Mouse (Mus musculus) c-Kit-negative CD71-positive TER-119-positive erythroid progenitor cells, embryonic 14.5 days (primary cell): ENCODE results near the gene Lipt1.

Experiments used
- DNase-seq: peaks from one replicate; pipeline ENCODE4 v3.0.0-alpha.2; 2013; ENCODE audit warnings: low read depth, low spot score

The Lipt1 gene

GRCm38 (mm10) chr1:37871704-37872103 lies at the start of gene Lipt1:
Gene Lipt1, plus strand, starts transcription at chr1:37871738.
- no peak for DNase-seq

GRCm38 (mm10) chr1:37831681-37832080 lies 39.9 kb upstream of the Lipt1 start:
- no peak for DNase-seq

- no peak for DNase-seq
Observed at GRCm38 (mm10) chr1:37846878-37847277, 24.7 kb upstream of the Lipt1 start.

- DNase-seq: no peak
Observed at GRCm38 (mm10) chr1:37850696-37851095, 20.8 kb upstream of the Lipt1 start.

- DNase-seq: peak; percentile 95
Observed at GRCm38 (mm10) chr1:37864511-37865400, 6.8 kb upstream of the Lipt1 start.

GRCm38 (mm10) chr1:37865401-37866215 lies 5.9 kb upstream of the Lipt1 start:
- no peak for DNase-seq

GRCm38 (mm10) chr1:37866286-37866685 lies 5.3 kb upstream of the Lipt1 start, which contains the start of gene Tsga10:
Gene Tsga10, minus strand, starts transcription at chr1:37866429.
- no peak for DNase-seq

DNA sequence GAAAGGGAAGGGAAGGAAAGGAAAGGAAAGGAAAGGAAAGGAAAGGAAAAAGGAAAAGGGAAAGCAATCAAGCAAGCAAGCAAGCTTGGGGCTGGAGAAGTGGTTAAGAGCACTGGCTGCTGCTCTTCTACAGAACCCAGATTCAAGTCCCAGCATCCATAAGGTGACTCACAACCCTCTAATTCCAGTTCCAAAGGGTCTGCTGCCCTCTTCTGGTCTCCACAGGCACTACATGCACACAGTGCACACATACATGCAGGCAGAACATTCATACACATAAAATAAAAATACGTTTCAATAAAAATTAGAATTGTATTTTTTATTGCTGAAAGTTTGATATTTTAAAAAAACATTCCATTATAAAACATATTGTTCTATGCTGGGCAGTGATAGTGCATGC lies 4.5 kb upstream of the Lipt1 start:
- peak; percentile 64 for DNase-seq

DNA sequence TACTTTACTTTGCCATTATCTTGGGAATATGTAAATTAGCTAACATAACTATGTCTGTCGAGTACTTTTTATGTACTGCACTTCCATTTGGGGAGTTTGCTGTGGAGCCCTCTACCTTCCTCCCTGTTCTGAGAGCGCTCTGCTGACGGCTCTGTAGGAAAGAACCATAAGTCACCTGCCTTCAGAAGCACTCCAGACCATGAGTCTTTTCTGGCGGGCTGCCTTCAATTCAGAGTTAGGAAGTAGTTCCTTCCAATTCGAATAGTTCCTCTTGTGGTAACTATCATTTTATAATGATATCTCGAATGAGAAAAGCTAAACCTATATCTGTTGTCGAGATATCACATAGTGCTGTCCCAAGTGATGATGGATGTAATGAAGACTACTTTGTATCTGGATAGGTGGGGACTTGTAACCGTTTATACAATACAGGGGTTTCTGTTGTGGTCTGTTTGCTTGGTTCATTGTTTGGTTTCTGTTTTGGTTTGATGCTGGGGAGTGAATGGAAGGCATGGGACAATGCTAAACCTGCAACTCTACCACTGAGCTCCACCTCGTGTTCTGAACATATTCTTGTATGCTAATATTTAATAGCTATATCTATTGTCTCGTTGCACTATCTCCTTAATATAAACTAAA lies 3.7 kb upstream of the Lipt1 start:
- DNase-seq: no peak

GRCm38 (mm10) chr1:37868640-37869039 lies 2.9 kb upstream of the Lipt1 start:
- no peak for DNase-seq

DNA sequence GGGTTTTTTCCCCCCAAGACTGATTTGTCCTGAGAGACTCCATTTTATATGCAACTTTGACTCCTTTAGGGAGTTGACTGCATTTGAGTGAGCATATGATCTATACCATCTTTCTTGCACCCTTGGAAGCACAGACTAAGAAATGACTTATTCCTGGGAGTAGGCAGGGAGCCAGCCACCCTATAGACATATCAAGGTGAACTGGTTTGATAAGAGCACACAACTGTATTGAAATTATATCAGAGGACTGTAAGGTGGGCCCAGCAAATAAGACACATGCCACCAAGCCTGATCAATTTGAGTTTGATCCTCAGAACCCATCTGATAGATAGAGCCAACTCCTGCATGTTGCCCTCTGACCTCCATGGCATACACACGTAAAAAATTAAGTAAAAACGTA lies 2.2 kb upstream of the Lipt1 start:
- DNase-seq: no peak

DNA sequence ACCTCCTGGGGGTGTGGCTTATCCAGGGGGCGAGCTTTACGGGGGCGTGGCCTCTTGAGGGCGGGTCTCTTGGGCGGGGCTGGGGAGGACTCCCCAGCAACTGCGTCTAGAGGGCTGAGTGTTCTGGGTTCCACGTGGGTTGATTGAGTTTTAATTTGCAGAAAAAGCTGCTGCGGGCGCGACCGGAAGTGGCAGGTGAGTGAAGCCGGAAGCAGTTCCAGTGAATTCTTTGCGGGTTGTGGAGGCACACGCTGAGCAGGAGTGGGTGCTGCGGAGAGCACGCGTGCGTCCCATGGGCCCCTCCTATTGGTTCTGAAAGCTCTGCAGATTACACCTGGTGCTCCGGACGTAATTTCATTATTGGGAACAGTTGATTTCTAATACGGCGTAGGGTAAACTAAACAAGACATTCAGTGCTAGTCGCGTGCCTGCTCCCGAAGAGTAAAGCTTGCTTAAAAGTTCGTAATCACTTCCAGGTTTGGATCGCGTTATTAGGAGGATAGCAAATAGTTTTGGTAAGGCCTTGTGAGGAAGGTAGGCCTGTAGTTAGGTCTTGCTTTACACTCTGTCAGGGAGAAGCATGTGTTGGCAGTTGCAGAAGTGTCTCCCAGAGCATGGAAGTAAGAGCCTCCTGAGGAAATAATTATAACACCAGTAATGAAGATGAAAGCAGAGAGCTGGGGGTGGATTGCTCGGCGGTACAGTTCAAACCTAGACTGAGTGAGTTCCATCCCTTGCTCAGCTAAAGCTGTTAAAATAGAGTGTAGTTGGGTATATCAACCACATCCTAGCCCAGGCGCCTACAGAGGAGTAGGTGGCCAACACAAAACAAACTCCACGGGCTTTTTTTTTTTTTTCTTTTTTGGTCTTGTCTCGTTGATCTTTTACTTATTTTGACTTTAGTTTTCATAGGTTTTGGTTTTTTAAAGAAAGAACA lies 861 bp downstream of the Lipt1 start:
- peak; percentile 62 for DNase-seq

- no peak for DNase-seq
Observed at GRCm38 (mm10) chr1:37873157-37873556, 1.6 kb downstream of the Lipt1 start.

- DNase-seq: no peak
Observed at GRCm38 (mm10) chr1:37877736-37878460, 6.4 kb downstream of the Lipt1 start.

DNA sequence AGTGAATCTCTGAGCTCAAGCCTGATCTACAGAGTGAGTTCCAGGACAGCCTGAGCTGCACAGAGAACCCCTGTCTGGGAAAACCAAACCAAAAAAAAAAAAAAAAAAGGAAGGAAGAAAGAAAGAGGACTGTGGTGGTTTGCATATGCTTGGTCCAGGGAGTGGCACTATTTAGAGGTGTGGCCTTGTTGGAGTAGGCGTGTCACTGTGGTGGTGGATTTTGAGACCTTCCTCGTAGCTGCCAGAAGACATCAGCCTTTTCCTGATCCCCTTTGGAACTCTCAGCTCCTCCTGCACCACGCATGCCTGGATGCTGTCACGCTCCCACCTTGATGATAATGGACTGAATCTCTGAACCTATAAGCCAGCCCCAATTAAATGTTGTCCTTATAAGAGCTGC lies 11.9 kb downstream of the Lipt1 start:
- DNase-seq: no peak

DNA sequence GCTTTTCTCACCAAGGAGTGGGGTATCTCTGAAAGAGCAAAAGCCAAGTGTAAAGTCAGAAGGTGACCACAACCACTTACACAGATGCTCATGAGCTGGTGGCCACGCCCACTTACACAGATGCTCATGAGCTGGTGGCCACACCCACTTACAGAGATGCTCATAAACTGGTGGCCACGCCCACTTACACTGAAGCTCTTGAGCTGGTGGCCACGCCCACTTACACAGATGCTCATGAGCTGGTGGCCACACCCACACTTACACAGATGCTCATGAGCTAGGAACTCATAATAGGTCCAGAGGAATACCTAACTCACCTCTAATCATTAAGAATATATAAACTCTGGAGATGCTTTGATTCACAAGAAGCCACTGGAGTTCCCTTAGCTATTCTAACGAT lies 12.9 kb downstream of the Lipt1 start:
- peak; percentile 91 for DNase-seq

DNA sequence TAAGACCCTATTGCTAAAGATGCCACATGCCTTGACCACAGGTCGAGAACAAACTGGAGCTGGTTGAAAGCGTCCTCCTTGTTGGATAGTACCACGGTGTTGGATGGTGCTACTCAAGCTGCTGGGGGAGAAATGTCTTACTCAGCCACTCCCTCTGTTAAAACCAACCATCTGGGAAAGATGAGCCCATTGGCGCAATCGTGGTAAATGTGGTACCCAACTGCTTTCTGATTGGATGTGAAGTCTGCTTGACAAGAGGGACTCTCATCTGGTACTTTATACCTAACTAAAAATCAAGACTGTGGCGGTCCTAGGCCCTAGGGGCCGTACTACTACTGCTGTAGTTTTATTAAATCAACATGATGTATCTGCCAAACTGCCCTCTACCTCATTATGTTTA lies 17.7 kb downstream of the Lipt1 start:
- DNase-seq: no peak

- peak; percentile 88 for DNase-seq
Observed at GRCm38 (mm10) chr1:37890025-37890652, 18.6 kb downstream of the Lipt1 start, which contains the start of the genes Mitd1 and Mrpl30. Gene Mitd1, minus strand, starts transcription at chr1:37890411. Gene Mrpl30, plus strand, starts transcription at chr1:37890477.

GRCm38 (mm10) chr1:37891400-37891799 lies 19.9 kb downstream of the Lipt1 start:
- no peak for DNase-seq

- no peak for DNase-seq
Observed at GRCm38 (mm10) chr1:37894606-37895005, 23.1 kb downstream of the Lipt1 start.
